Comparison of ENCODE assay signal across 1 mouse cellular context in the genomic region with DNA sequence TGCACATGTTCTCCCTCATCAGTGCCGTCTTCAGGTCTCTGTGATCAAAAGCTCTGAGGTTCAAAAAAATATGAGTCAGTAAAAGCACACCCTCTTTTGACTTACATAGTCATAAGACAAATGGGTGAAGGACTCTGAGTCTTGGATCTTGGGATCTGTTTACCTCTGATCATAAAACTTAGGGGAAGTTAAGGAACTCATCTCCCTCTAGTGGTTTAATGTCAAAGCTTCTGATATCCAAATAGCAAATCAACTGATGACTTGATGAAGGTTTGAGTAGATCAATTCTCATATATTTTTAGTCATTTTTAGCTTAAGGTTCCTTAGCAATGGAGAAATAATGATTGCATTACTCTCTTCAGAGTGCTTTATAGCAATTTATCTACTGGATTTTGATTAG.
TF ChIP-seq lines count a peak whose summit lies in the region.

No protein-coding gene starts in this region.

TF ChIP-seq in MEL, 35 proteins besides CTCF, POLR2A, EP300 and RAD21 (continued from another document):
- peak; percentile 58 for TF ChIP-seq SMC3 (IDR thresholded peaks at IDR 0.05; ENCODE audit: low read depth, low read length)
- no peak for TF ChIP-seq TAL1 (IDR thresholded peaks at IDR 0.05; ENCODE audit: low read length)
- TF ChIP-seq ETS1 (IDR thresholded peaks at IDR 0.05; ENCODE audit: low read depth, low read length), result no peak
- TF ChIP-seq GATA1 (IDR thresholded peaks at IDR 0.05; ENCODE audit: low read depth, low read length), result no peak
